Mouse (Mus musculus) ES-E14 (cell line): ENCODE measurements around the gene Tirap. TPM values are rescaled to one million over a fixed set of nuclear protein-coding genes. Genes with fewer than 3 reads are reported as not detected.

Experiments
- DNase-seq: peaks from one replicate; pipeline ENCODE4 v3.0.0-alpha.2; 2013; ENCODE audit warnings: low read depth, low spot score
- H3K27ac ChIP-seq: 2 replicates; pipeline ENCODE4 v1.5.1; 2012; ENCODE audit warnings: low read depth, mild to moderate bottlenecking, low read length, moderate library complexity, mixed read lengths; ENCODE audit not compliant: poor library complexity, insufficient read depth, severe bottlenecking
- H3K36me3 ChIP-seq: 2 replicates; pipeline ENCODE4 v1.6.1; 2012; ENCODE audit warnings: mild to moderate bottlenecking, low read length, moderate library complexity, mixed read lengths; ENCODE audit not compliant: control insufficient read depth, poor library complexity, insufficient read depth, severe bottlenecking
- H3K4me1 ChIP-seq, 2 experiments: fragments of 150-350 bp in 1 of 2; sonication (generic) in 1 of 2; 2 replicates each; pipeline ENCODE4 v1.6.1; 2012; ENCODE audit warnings: low read length in 2 of 2, mild to moderate bottlenecking in 1 of 2, mixed read lengths in 1 of 2; ENCODE audit not compliant: control insufficient read depth in 2 of 2, insufficient read depth in 2 of 2, poor library complexity in 1 of 2
- H3K4me3 ChIP-seq, 2 experiments: fragments of 150-350 bp in 1 of 2; sonication (generic) in 1 of 2; 2 replicates each; pipeline ENCODE4 v1.5.1; 2012; ENCODE audit warnings: low read length in 2 of 2, low read depth in 1 of 2, mild to moderate bottlenecking in 1 of 2, mixed read lengths in 1 of 2; ENCODE audit not compliant: insufficient read depth in 1 of 2, poor library complexity in 1 of 2, severe bottlenecking in 1 of 2
- H3K9ac ChIP-seq: 2 replicates; pipeline ENCODE4 v1.6.1; 2012; ENCODE audit warnings: low read depth, mild to moderate bottlenecking, low read length, mixed read lengths; ENCODE audit not compliant: poor library complexity, insufficient read depth, severe bottlenecking
- H3K9me3 ChIP-seq: fragments of 150-350 bp; sonication (generic); 2 replicates; pipeline ENCODE4 v1.6.1; 2012; ENCODE audit warnings: low read depth, mild to moderate bottlenecking, low read length; ENCODE audit not compliant: control insufficient read depth, insufficient read depth
- CHD2 ChIP-seq: IDR thresholded peaks from 2 replicates; pipeline ENCODE4 v1.6.1; 2014; ENCODE audit warnings: mild to moderate bottlenecking, low read depth, low read length, inconsistent platforms
- HCFC1 ChIP-seq: IDR thresholded peaks from 2 replicates; pipeline ENCODE4 v1.6.1; 2012; ENCODE audit warnings: low read length, inconsistent platforms, borderline replicate concordance; ENCODE audit not compliant: insufficient read depth
- MAFK ChIP-seq: IDR thresholded peaks from 2 replicates; pipeline ENCODE4 v1.6.1; 2014; ENCODE audit warnings: mild to moderate bottlenecking, low read depth, low read length, inconsistent platforms; ENCODE audit not compliant: insufficient read depth
- ZC3H11A ChIP-seq: IDR thresholded peaks from 2 replicates; pipeline ENCODE4 v1.6.1; 2012; ENCODE audit warnings: low read depth, mild to moderate bottlenecking, inconsistent platforms, low read length, borderline replicate concordance
- ZNF384 ChIP-seq: IDR thresholded peaks from 2 replicates; pipeline ENCODE4 v1.6.1; 2012; ENCODE audit warnings: low read depth, low read length, inconsistent platforms
- in situ Hi-C, 2 experiments: fragments of 600-800 bp; cut with MboI; formaldehyde crosslinking; loops; one replicate each; pipeline ENCODE4 v1.15.1; 2025; ENCODE audit warnings: low sequenced_read_pairs in 2 of 2, inconsistent platforms in 1 of 2; ENCODE audit not compliant: unreplicated experiment in 2 of 2
- total RNA-seq: library from RNA; depleted of rRNA; stranded (reverse); fragments of 300-350 nt; gene quantifications from 2 replicates; pipeline ENCODE4 v1.2.3, GENCODE M21; 2012; rRNA removed

Gene Tirap
- total RNA-seq: 6.1 and 7.2 TPM in 2 replicates

DNA sequence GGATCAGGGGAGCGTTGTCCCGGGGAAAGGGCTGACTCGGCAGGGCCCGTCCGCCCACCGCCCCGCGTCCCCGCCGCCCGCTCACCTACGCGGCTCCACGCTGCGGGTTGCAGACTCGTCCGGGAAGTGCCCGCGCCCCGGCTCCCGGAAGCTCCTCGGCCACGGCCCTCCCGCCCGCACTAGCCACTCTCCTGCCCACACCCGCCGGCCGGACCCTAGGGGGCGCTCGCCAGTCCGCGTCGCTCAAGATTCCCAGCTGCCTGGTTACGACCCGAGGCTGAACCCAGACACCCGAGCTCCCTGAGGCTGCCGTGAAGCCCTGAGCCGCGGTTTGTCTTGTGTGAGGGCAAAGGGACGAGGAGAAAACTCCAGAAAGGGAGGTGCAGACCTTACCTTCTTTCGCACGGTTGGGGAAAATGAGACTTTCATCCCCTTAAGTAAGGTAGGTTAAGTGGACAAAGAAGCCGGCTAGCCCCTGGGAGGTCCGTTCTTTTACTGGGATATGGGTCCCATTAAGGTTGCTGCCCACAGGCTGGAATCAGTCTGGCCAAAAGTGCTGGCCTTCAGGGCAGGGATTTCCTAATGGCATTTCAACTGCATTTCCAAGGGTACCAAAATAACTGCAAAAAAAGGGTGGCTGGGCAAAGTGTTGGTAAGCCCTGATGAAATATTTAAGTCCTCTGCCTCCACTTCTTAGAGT lies at the start of gene Tirap, which contains the start of gene Srpr:
Gene Tirap, minus strand, starts transcription at position 520 of the 700 bp plus-strand sequence.
Gene Srpr, plus strand, starts transcription at position 404 of the 700 bp plus-strand sequence.
- Histone ChIP-seq H3K4me3 (peak within 1 kb of the TSS; percentile 71 to 93), H3K4me1 (peaks cover 2 to 4% of the 10 kb centered on the region in 2 experiments; a peak in 2 of 4 replicates), H3K9ac (peak within 1 kb of the TSS; percentile 52), H3K9me3 (no peaks in the 10 kb centered on the region), H3K27ac (no peak within 1 kb of the TSS), H3K36me3 (peaks cover 5% of the 10 kb centered on the region)
- TF ChIP-seq HCFC1: no peak
- 0 out of 2 replicates have a peak, but pooled peaks have one; percentile 3 for TF ChIP-seq MAFK
- DNase-seq: peak; percentile 67
- in situ Hi-C loops: no loop called here

DNA sequence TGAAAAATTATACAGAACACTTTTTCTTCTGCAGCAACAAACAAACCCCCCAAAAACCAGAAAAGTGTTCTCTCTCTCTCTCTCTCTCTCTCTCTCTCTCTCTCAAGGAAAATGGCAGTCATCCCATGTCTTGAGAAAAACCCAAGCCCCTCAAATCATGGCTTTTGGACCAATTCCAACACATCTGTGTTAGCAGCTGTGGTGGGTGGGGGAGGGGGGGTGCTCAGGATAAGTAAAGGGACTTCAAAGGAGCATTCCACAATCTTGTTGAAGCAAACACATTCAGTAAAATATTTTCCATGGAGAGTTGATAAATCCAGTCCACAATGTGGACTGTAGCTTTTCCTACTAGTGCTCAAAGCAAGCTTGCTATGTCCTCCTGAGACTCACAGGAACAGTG lies 49.4 kb upstream of the Tirap start:
- in situ Hi-C loops: no loop called here
- H3K4me3 ChIP-seq: no peak overlapping the region

DNA sequence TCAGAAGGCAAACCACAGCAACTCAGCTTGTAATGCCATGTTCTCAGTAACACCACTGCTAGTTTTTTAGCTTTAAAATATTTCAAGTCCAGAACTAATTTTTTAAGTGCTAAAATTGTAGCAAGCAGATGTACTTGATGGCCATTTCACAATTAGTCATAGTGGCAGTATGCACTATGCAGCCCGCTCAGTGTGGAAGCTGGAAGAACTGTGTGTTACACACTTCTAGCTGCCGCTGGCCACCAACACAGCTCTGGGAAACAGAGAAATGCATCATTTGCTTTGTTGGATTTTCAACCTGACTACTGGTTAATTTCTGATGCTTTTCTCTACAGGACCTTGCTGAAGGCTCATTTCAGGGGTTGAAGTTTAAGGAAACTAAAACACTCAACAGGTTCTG lies 47.3 kb upstream of the Tirap start:
- no peaks in the 10 kb centered on the region for H3K4me1 ChIP-seq

More for the DNA sequence above, 49.4 kb upstream of the Tirap start:
- H3K27ac ChIP-seq: no peak overlapping the region
- TF ChIP-seq MAFK (no peak), HCFC1 (no peak), ZC3H11A (no peak), ZNF384 (no peak), CHD2 (no peak)
- H3K36me3 ChIP-seq: no peaks in the 10 kb centered on the region
- no peak overlapping the region for H3K9ac ChIP-seq
- DNase-seq: no peak
- no peaks in the 10 kb centered on the region for H3K9me3 ChIP-seq
- no peaks in the 10 kb centered on the region for H3K4me1 ChIP-seq

DNA sequence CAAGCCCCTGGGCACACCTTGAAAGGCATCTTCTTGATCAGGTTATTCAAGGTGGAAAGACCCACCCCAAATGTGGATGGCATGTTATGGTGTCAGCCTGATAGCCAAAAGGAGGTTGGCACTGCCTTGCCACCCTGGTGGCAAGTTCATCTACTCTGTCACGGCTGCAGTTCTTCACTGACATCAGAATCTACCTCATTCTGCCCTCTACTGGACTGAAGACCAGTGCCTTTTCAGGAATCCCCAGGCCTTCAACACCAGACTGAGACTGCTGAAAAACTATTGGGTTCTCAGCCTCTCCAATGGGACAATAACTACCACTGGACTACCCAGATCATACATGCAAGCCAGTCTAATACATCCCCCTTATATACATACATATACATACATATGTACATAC lies 39.6 kb upstream of the Tirap start:
- in situ Hi-C loops: no loop called here
- H3K9me3 ChIP-seq: no peaks in the 10 kb centered on the region
- no peak overlapping the region for H3K9ac ChIP-seq
- no peak overlapping the region for H3K4me3 ChIP-seq
- TF ChIP-seq MAFK: no peak
- no peak for TF ChIP-seq CHD2
- TF ChIP-seq HCFC1: no peak
- no peak for TF ChIP-seq ZNF384
- no peak for TF ChIP-seq ZC3H11A
- DNase-seq: no peak
- H3K4me1 ChIP-seq: no peaks in the 10 kb centered on the region
- H3K36me3 ChIP-seq: no peaks in the 10 kb centered on the region; the same call in none of the 2 replicates
- H3K27ac ChIP-seq: no peak overlapping the region

More for the DNA sequence above, 47.3 kb upstream of the Tirap start:
- TF ChIP-seq HCFC1 (no peak), CHD2 (no peak), ZNF384 (no peak), ZC3H11A (no peak), MAFK (no peak)
- in situ Hi-C loops: no loop called here
- DNase-seq: no peak
- H3K36me3 ChIP-seq: no peaks in the 10 kb centered on the region
- H3K9me3 ChIP-seq: no peaks in the 10 kb centered on the region
- H3K4me3 ChIP-seq: no peak overlapping the region
- no peak overlapping the region for H3K27ac ChIP-seq
- no peak overlapping the region for H3K9ac ChIP-seq
